Mouse (Mus musculus): ENCODE results near the gene Sox9. TPM values are rescaled to one million over a fixed set of nuclear protein-coding genes. Genes with fewer than 3 reads are reported as not detected.
A peak's percentile ranks its signal among the peaks of the same experiment; 100 is the strongest.

Gene Sox9
- polyA plus RNA-seq (2015; fragmentation: Nextera tagmentation; extraction: Ambion mirVana): 108 and 155 TPM in 2 replicates

DNA sequence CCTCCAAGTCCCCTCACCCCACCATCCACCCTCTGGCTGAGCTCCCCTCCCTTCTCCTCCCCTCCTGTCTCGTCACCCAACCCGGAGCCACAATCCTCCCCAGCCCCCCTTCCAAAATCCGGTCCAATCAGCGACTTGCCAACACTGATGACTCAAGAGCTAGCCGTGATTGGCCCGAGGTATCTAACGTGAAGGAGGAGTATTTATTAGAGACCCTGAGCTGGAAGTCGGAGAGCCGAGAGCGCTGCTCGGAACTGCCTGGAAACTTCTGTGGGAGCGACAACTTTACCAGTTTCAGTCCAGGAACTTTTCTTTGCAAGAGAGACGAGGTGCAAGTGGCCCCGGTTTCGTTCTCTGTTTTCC is at the start of gene Sox9:
Gene Sox9, plus strand, starts transcription at position 231 of the 363 bp plus-strand sequence.
- Histone ChIP-seq H3K27ac (peak within 1 kb of the TSS; percentile 95), H3K4me3 (peak within 1 kb of the TSS; percentile 74), H3K4me2 (peak within 1 kb of the TSS; percentile 86), H3K9me3 (no peaks in the 10 kb centered on the region), H3K4me1 (peaks cover 53% of the 10 kb centered on the region), H3K27me3 (peaks cover 42% of the 10 kb centered on the region), H3K9ac (peak within 1 kb of the TSS; percentile 89), H3K36me3 (no peaks in the 10 kb centered on the region)
- ATAC-seq (ENCODE audit: insufficient number of reproducible peaks, insufficient read depth, low FRiP score, low TSS enrichment, low read depth): peak; percentile 90
- 0% methylated on average over 15 of the region's 15 CpGs for WGBS

DNA sequence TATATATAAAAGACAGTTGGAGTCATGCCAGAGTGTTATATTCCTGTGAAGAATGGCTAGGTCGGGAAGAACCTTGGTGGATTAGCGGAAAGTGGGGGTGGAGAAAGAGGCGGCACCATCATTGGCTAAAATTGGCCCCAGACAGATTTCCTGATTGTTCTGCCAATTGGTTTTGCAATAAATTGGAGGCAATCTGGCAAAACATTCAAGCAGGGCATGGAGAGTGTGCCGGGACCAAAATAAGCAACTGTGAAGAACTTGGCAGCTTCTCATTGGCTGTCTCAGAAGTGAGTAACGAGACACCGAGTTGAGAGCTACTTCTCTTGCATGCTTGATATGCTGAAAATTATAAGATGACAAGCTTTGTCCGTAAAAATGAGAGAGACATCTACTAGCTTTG is 49.6 kb upstream of the Sox9 start:
- 57% methylated on average over 7 of the region's 7 CpGs for WGBS
- no peaks in the 10 kb centered on the region for H3K36me3 ChIP-seq
- peaks cover 7% of the 10 kb centered on the region; the same call in 1 of the 2 replicates for H3K4me1 ChIP-seq
- ATAC-seq (ENCODE audit: insufficient number of reproducible peaks, insufficient read depth, low FRiP score, low TSS enrichment, low read depth): no peak
- H3K4me2 ChIP-seq: no peak overlapping the region
- no peak overlapping the region for H3K9ac ChIP-seq
- no peak overlapping the region for H3K4me3 ChIP-seq
- no peaks in the 10 kb centered on the region for H3K27me3 ChIP-seq
- H3K9me3 ChIP-seq: no peaks in the 10 kb centered on the region
- H3K27ac ChIP-seq: no peak overlapping the region

DNA sequence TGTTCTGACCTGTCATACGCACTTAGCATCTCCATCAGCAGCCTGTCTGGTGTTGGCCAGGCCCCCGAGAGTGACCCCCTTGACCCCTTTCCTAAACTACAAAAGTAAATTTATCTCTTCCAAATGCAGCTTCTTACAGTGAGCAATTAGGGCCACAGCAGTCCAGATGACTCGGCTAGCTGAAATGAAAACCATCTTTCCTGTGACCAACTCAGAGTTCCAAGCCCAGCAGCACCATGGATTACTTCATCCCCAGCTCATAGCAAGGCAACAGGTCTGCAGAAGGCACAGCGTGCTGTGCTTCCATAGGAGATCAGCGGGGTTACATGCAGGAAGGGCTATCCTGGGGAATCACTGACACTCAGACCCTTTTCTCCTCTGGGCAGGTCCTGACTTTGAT is 45.0 kb upstream of the Sox9 start:
- H3K4me2 ChIP-seq: no peak overlapping the region
- 38% methylated on average over 5 of the region's 5 CpGs for WGBS

DNA sequence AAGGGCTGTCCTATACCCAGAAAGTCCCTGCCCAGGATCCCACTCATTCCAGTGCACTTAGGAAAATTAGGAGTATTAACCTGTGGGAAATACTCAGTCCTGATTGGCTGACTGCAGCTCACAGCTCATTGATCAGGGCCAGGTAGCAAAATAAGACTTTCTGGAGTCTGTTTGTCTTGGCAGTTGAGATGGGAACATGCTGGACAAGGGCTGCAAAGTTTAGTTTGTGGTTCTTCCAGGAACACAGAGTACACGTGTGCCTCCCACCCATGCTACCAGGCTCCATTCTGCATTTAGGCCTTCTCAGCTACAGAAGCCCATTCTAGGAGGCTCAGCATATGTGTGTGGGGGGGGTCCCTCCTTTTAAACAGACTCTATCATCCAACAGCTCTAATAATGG is 42.3 kb upstream of the Sox9 start:
- Histone ChIP-seq H3K27ac (no peak overlapping the region), H3K4me3 (no peak overlapping the region), H3K36me3 (no peaks in the 10 kb centered on the region), H3K4me1 (no peaks in the 10 kb centered on the region), H3K9ac (no peak overlapping the region), H3K9me3 (no peaks in the 10 kb centered on the region), H3K27me3 (no peaks in the 10 kb centered on the region), H3K4me2 (no peak overlapping the region)
- no peak for ATAC-seq (ENCODE audit: insufficient number of reproducible peaks, insufficient read depth, low FRiP score, low TSS enrichment, low read depth)
- WGBS: 81% methylated on average over 1 of the region's 1 CpGs

More for the DNA sequence above, 45.0 kb upstream of the Sox9 start:
- Histone ChIP-seq H3K4me3 (no peak overlapping the region), H3K9me3 (no peaks in the 10 kb centered on the region), H3K27ac (no peak overlapping the region), H3K4me1 (peaks cover 5% of the 10 kb centered on the region; the same call in 1 of the 2 replicates), H3K36me3 (no peaks in the 10 kb centered on the region), H3K27me3 (no peaks in the 10 kb centered on the region), H3K9ac (no peak overlapping the region)
- ATAC-seq (ENCODE audit: insufficient number of reproducible peaks, insufficient read depth, low FRiP score, low TSS enrichment, low read depth): no peak

DNA sequence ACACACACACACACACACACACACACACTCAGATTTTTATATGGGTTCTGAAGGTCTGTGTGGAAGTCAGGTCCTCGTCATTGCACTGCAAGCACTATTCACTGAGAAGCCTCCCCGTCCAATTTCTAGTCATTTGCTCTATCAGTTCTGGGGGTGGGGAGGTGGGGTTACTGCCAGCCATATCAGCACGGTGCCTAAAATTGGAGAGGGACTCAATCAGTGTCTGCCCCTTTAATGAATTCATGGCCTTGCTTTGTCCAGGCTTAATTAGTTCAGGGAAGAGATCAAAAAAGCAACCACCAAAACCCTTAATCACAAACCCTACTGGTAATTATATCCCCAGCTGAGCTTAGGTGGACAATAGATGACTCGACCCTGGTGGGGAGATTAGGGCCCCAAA is 25.5 kb upstream of the Sox9 start:
- H3K4me2 ChIP-seq: no peak overlapping the region
- ATAC-seq (ENCODE audit: insufficient number of reproducible peaks, insufficient read depth, low FRiP score, low TSS enrichment, low read depth): no peak
- no peaks in the 10 kb centered on the region for H3K36me3 ChIP-seq
- H3K9me3 ChIP-seq: no peaks in the 10 kb centered on the region
- peaks cover 4% of the 10 kb centered on the region; the same call in 1 of the 2 replicates for H3K27me3 ChIP-seq
- H3K4me3 ChIP-seq: no peak overlapping the region
- no peaks in the 10 kb centered on the region for H3K4me1 ChIP-seq
- 29% methylated on average over 4 of the region's 4 CpGs for WGBS
- H3K27ac ChIP-seq: no peak overlapping the region
- no peak overlapping the region for H3K9ac ChIP-seq

DNA sequence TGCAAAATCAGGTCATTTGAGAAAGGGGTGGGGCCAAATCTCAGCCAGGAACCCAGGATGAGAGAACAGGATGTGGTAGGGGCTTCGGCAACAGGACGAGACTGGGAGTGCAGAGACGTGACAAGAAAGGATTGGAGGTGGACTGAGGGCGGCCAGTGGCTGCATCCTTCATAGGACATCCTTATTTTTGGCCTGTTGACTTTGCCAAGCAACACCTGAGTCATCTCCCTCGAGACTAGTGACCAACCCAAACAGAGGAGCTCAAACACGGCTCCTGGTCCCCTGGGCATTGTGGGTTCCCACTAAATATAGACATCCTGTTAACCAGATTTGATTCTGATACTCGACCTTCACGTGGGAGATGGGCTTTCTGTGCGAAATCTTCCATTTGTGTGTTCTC is 24.0 kb upstream of the Sox9 start:
- Histone ChIP-seq H3K9ac (no peak overlapping the region), H3K4me2 (no peak overlapping the region), H3K36me3 (no peaks in the 10 kb centered on the region), H3K9me3 (no peaks in the 10 kb centered on the region), H3K27me3 (peaks cover 4% of the 10 kb centered on the region; the same call in 1 of the 2 replicates), H3K4me3 (no peak overlapping the region), H3K27ac (no peak overlapping the region), H3K4me1 (no peaks in the 10 kb centered on the region)
- no peak for ATAC-seq (ENCODE audit: insufficient number of reproducible peaks, insufficient read depth, low FRiP score, low TSS enrichment, low read depth)
- 59% methylated on average over 9 of the region's 9 CpGs for WGBS

DNA sequence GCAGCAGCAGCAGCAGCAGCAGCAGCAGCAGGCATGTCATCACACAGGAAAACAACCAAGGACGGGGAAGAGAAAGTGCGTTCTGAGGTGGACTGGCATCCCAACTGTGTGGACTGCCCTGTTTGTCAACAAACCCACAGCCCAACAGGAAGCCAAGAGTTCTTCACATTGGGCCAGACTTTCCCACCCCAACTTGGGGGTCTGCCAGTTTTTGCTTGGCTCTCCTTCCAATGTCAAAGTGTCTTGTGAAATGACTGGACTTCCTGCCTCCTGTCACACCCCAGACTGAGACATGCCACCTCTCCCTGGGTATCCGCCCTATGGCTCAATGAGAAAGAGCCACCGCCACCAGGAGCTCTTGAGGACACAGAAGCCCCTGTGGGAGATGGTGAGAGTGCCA is 15.1 kb upstream of the Sox9 start:
- 91% methylated on average over 4 of the region's 4 CpGs for WGBS
- no peak for ATAC-seq (ENCODE audit: insufficient number of reproducible peaks, insufficient read depth, low FRiP score, low TSS enrichment, low read depth)
- Histone ChIP-seq H3K9me3 (no peaks in the 10 kb centered on the region), H3K27me3 (peaks cover 17% of the 10 kb centered on the region), H3K4me1 (no peaks in the 10 kb centered on the region), H3K9ac (no peak overlapping the region), H3K27ac (no peak overlapping the region), H3K4me2 (no peak overlapping the region), H3K36me3 (no peaks in the 10 kb centered on the region), H3K4me3 (no peak overlapping the region)

DNA sequence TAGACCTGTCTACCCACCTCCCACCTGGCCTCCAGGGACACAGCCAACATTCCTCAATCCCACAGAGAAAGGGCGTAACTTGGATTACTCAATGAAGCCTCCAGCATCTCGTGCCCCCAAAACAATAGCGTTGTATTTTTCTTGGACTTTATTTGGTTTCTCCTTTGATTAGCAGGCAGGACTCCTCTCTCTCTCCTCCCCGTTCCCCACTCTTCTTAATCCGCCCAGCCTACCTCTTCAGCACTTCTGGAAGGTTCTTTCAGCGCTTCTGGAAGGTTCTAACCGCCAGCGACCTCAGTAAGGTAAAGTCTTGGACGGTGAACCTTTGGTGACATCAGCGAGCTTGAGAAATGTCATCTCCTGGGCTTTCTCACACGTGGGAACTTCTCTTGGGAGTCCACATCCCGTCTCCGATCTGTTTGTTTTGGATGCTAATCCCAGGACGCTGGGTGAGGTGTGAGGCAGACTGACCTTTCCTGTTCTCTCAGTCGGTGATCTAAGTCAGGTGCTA is 14.4 kb upstream of the Sox9 start:
- Histone ChIP-seq H3K27me3 (peaks cover 17% of the 10 kb centered on the region), H3K4me2 (no peak overlapping the region), H3K36me3 (no peaks in the 10 kb centered on the region), H3K4me3 (no peak overlapping the region), H3K9me3 (no peaks in the 10 kb centered on the region), H3K9ac (no peak overlapping the region), H3K27ac (no peak overlapping the region), H3K4me1 (no peaks in the 10 kb centered on the region)
- ATAC-seq (ENCODE audit: insufficient number of reproducible peaks, insufficient read depth, low FRiP score, low TSS enrichment, low read depth): no peak
- 84% methylated on average over 15 of the region's 15 CpGs for WGBS

DNA sequence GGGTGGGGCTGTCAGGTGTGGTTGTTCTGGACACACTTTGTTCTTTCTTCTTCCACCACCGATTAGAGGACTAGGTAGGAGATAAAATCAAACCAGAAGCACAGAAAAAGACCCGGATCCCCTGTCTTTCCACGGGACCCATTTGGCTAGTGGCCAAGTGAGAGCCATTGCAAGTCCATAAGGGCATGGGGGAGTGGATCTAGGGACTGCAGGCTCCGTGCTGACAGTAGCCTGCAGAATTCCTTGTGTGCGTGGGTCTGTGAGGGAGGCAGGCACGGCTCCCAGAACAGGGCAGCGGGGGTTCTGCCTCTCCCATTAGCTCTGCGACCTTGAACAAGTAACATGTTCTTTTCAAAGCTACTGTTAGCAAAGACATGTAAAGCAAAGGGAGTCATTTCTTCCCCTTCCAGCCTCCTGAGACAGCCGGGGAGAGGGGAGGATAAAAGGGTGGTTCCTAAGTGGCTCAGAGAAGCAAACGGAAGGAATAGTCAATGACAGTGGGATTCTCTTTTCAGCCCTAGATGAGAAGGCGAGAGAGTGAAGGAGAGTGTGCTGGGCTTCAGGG is 9.2 kb upstream of the Sox9 start:
- 45% methylated on average over 11 of the region's 11 CpGs for WGBS
- H3K27ac ChIP-seq: no peak overlapping the region

DNA sequence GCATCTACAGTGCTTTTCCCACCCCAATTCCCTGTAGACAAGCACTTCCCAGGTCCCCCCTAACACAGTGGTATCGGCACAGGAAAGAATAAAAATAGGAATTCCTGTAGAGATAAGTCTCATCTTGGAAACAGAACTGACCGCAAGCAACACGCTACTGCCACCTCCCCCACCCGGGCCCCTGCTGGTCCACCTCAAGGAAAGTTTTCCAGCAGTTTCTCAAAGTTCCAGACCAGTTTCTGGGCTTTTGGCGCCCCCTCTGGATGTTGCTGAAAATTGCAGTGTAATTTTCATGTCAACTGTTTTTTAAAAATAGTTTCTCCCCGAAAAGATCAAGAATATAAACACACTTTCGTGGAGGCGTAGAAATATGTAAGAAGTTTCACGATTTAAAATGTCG is 2.3 kb upstream of the Sox9 start:
- no peak overlapping the region for H3K9ac ChIP-seq
- no peak for ATAC-seq (ENCODE audit: insufficient number of reproducible peaks, insufficient read depth, low FRiP score, low TSS enrichment, low read depth)
- H3K27ac ChIP-seq: no peak overlapping the region
- no peak overlapping the region for H3K4me3 ChIP-seq
- H3K36me3 ChIP-seq: no peaks in the 10 kb centered on the region
- peaks cover 49% of the 10 kb centered on the region for H3K27me3 ChIP-seq
- no peaks in the 10 kb centered on the region for H3K9me3 ChIP-seq
- peaks cover 45% of the 10 kb centered on the region for H3K4me1 ChIP-seq
- H3K4me2 ChIP-seq: peak overlapping the region; percentile 86
- under 1% methylated on average over 10 of the region's 10 CpGs for WGBS

More for the DNA sequence above, 9.2 kb upstream of the Sox9 start:
- no peak overlapping the region for H3K4me2 ChIP-seq
- no peak overlapping the region for H3K4me3 ChIP-seq
- H3K9me3 ChIP-seq: no peaks in the 10 kb centered on the region
- H3K9ac ChIP-seq: no peak overlapping the region
- no peak for ATAC-seq (ENCODE audit: insufficient number of reproducible peaks, insufficient read depth, low FRiP score, low TSS enrichment, low read depth)
- H3K36me3 ChIP-seq: no peaks in the 10 kb centered on the region
- H3K4me1 ChIP-seq: peaks cover 10% of the 10 kb centered on the region; the same call in 1 of the 2 replicates
- peaks cover 45% of the 10 kb centered on the region for H3K27me3 ChIP-seq

DNA sequence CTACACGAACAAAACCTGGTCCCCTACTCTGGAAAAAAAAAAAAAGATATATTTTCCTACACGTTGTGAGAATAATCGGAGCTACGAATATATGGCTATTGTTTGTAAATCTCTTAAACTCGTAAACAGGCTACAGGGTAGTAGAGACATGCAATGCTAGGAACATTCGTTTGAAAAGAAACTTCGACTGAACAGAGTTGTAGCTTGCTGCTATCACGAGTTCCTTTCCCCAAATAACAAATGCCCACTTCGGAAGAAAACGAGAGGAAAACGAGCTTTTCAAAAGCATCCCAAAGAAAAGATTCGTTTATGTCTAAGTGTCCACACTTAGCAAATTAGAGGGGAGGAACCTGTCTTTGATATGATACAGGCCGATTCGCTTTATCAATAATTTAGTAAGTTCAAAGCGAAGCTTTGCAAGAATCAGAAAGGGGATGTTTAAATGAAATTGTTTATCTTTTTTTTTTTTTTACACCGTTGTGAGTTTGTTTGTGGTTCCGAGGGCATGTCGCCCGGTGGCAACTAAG is 1.6 kb upstream of the Sox9 start:
- H3K27ac ChIP-seq: 0 out of 2 replicates have a peak overlapping the region, but pooled peaks have one; percentile 95
- ATAC-seq (ENCODE audit: insufficient number of reproducible peaks, insufficient read depth, low FRiP score, low TSS enrichment, low read depth): no peak
- H3K9ac ChIP-seq: peak overlapping the region; percentile 67
- peaks cover 55% of the 10 kb centered on the region for H3K27me3 ChIP-seq
- 5% methylated on average over 19 of the region's 19 CpGs for WGBS
- no peaks in the 10 kb centered on the region for H3K36me3 ChIP-seq
- H3K4me2 ChIP-seq: peak overlapping the region; percentile 86
- peaks cover 48% of the 10 kb centered on the region for H3K4me1 ChIP-seq
- H3K9me3 ChIP-seq: no peaks in the 10 kb centered on the region
- peak overlapping the region; percentile 74 for H3K4me3 ChIP-seq

Data from embryonic facial prominence, embryonic 13.5 days (tissue).